Mouse (Mus musculus) c-Kit-negative CD71-positive TER-119-positive erythroid progenitor cells, embryonic 14.5 days (primary cell): ENCODE results near the gene Gm37240.

Experiments
- DNase-seq: peaks from one replicate; pipeline ENCODE4 v3.0.0-alpha.2; 2013; ENCODE audit warnings: low read depth, low spot score

Gm37240 gene

DNA sequence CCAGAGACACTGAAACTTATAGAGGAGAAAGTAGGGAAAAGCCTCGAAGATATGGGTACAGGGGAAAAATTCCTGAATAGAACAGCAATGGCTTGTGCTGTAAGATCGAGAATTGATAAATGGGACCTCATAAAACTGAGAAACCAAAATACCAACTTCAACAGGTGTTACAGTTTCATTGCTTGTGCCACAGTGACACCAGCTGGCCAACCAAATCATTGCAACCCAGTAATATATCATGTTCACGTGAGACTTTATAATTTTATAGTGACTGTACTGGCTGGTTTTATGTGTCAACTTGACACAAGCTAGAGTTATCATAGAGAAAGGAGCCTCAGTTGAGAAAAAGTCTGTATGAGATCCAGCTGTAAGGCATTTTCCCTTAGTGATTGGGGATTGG lies 1344.9 kb downstream of the Gm37240 start:
- DNase-seq, result peak; percentile 36

DNA sequence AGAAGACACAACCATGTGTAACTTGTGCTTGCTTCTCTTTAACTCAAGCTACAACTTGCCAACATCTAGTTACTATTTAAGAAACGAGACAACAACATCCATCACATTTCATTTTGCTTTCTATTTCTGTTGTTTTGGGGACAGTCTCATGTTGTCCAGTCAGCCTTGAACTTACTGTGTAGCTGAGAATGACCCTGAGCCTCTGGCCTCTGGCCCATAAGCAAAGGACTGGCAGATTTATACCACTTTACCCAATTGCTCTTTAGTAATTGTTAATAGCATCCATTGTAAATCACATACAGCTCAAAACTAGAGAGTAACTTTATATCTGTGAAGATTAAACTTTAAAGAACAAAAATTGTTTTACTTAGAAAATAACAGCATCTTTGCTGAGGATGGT lies 1345.4 kb downstream of the Gm37240 start:
- no peak for DNase-seq

- DNase-seq, result no peak
These were observed 1346.7 kb downstream of the Gm37240 start for GRCm38 (mm10) chr3:84540640-84541039.

- DNase-seq, result no peak
These were observed 1350.3 kb downstream of the Gm37240 start for GRCm38 (mm10) chr3:84536987-84537386.

DNA sequence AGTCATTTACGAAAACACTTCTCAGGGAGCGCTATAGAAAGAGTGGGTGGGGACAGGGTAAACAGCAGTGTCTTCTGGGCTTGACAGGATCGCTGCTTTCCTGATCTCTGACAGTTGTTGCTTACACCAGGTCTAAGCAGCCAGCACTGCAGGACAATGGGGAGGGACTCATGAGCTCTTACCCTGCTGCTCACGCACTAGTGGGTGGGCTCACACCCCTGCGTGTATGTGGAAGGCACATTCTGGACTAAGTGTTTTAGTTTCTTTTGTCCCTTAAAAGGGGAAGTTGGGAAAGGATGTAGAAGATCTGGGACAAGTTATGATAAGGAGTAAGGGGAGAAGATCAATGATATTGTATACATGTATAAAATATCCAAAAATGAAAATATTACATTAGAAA lies 1354.1 kb downstream of the Gm37240 start:
- DNase-seq, result no peak

GRCm38 (mm10) chr3:84529021-84529420 lies 1358.3 kb downstream of the Gm37240 start:
- no peak for DNase-seq

GRCm38 (mm10) chr3:84524952-84525351 lies 1362.4 kb downstream of the Gm37240 start:
- no peak for DNase-seq

DNA sequence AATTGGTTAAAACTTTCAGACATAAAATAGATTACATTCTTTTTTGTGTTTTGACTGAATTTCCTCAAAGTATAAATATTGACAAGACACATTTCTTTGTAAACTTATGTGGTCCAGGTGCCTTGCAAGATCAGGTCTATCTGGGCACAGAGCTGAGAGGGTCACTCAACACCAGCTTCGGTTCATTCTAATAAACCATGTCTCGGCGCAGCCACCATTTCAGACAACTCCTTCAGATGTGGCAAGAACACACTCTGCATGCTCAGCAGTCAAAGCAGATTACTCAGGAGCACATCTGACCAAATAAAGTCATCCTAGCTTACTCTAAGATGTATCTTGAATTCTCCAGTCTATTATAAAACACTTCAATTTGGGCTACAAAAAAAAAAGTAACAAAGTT lies 1371.2 kb downstream of the Gm37240 start:
- DNase-seq, result no peak

DNA sequence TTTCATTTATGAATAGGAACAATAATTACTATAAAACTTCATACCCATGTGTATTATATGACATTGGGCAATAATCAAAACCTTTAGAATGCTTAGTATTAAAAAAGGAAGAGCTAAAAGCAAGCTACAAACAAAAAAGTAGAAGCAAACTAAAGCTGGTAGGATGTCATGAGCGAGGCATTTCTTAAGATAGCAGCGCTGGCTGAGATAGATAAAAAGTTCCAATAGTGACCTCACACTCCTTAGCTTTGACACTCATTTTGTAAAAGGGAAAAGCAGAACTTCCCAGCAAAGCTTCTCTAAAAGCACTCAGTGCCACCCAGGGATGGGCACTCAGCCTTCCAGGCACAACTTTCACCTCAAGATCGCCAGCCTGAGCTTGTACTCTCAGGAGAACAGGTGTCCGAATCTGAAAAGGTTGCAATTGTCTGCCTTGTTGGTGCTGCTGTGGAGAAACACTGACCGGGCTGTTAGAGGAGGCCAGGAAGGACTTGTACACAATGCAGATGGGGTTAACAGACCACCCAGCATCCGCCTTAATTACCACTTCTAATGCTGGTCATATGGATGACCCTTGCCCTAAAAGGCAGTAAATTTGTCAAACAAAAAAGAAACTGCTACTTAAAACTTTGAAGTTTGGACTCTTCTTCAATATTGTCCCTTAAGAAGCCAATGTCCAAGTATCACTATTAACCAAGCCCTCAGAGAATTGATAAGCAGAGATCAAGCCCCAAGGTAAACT lies 1374.4 kb downstream of the Gm37240 start:
- no peak for DNase-seq

GRCm38 (mm10) chr3:84505193-84505592 lies 1382.1 kb downstream of the Gm37240 start:
- no peak for DNase-seq

DNA sequence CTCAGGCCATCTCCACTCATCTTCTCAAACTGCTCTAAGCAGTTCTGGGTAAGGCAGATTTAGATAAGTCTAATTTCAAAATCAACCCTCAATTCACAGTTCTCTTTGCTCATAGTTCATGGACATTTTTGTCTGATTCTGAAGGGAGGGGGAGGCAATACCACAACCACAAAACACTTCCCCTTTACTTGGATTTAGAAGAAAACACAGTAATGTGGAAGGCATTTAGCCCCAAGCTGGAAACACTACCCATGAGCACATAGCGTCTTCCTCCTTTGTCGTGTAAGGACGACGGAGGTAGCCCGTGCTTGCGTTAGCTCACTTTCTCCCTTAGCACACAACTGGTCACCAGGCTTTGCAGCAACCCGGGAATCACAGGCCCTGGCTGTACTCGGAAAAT lies 1383.0 kb downstream of the Gm37240 start:
- DNase-seq, result no peak

DNA sequence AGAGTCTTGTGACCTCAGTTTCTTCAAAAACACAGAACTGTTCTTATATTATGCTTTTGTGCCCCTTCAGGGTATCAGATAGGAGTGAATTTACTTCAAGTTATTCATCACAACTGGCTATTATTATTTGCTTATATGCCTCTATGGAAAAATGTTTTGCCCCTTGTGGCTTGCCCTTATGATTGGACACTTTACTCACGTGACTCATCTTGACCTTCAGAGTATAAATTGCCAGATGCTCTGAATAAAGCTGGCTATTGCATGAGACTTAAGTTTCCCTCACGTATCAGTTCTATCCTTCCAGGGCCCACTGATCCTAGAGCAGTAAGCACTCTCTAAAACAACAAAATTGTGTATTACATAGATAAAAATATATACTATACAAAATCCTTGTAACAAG lies 1385.2 kb downstream of the Gm37240 start:
- no peak for DNase-seq

GRCm38 (mm10) chr3:84500491-84500890 lies 1386.8 kb downstream of the Gm37240 start:
- no peak for DNase-seq

GRCm38 (mm10) chr3:84497718-84498117 lies 1389.6 kb downstream of the Gm37240 start:
- DNase-seq, result no peak

DNA sequence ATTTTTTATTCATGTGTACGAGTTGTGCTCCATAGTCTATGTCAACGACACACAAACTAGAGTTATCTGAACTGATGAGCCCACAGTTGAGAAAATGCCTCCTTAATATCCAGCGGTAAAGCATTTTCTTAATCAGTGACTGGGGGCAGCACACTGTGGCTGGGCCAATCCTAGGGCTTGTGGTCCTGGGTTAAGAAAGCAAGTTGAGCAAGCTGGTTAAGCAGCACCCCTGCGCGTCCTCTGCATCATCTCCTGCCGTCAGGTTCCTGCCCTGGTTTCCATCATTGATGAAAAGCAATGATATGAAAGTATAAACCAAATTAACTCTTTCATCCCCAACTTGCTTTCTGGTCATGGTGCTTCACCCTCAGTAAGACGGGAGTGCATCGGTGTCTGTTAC lies 1394.7 kb downstream of the Gm37240 start:
- DNase-seq, result no peak

DNA sequence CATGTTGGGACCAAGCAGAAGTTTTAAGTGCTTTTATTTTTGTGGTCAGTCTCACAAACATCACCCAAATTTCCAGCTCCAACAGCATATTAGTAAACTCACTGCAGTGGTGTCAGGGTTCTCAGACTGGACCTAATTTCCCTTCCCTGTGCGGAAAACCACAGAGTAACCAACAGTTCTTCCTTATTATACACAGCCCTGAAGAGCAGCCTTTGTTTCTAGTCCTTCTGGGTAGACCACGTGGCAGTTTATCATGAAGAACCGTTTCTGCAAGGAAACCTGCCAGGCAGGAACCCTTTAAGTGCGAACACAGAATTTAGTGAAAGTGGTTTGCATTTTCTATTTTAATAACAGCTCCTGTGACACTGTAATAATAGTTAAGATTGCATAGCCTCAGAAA lies 1395.2 kb downstream of the Gm37240 start:
- no peak for DNase-seq

DNA sequence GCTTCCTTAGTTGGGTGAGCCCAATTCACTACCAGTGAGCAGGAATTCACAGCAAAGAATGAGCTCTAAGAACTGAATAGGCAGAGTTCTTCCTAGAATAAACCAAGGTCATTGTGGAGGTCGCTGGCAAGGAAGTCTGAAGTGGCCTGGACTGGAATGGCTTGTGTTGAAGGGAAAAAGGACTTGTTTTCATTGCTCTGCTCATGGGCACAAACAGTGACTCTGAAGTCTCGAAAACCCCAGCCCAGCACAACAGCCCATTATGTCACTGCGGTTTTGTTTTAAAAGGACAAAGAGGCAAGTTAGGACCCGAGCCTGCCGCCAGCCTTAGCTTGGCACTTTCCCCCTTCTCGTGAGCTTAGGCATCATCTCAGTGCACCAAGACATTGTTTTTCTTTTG lies 1398.6 kb downstream of the Gm37240 start:
- no peak for DNase-seq

DNA sequence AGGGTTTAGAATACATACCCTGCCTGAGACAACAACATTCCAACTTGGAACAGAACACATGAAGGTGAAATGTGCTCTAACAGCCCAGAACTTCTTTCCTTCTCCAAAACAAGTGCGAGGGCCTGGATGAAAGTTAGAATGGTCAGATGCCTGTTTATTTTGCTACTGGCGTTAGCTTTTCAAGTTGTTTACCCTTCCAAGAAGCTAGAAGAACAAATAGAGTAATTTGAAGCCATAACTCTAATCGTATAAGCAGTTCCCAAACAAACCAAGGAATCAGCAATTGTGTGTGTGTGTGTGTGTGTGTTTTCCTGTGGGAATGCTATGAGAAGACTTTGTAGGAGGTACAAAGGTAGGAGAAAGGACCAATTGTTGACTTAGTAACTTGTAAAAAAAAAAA lies 1402.4 kb downstream of the Gm37240 start:
- DNase-seq, result no peak

GRCm38 (mm10) chr3:84484333-84484732 lies 1403.0 kb downstream of the Gm37240 start:
- no peak for DNase-seq

DNA sequence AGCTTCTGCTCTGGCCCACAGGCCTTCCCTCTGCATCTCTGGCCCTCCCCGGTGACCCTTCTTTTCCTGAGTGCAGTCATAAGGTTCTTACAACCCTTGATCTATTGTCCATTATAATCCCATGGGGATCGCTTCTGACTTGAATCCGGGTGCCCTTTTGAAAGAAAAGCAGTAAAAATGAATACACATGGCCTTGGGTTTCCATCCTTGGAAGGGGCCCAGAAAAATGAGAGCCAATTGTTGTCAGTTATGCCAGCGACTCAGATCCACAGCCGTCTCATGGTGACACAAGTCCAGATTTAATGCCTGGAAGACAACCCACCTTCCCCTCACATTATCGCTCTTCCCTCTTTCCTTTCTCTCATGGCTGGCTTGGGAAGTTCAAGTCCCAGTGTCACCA lies 1405.2 kb downstream of the Gm37240 start:
- DNase-seq, result no peak

GRCm38 (mm10) chr3:84481104-84481503 lies 1406.2 kb downstream of the Gm37240 start:
- DNase-seq, result no peak

GRCm38 (mm10) chr3:84480006-84480897 lies 1407.1 kb downstream of the Gm37240 start, which contains the start of gene Fhdc1:
Gene Fhdc1 (minus strand): TSS chr3:84480429.
- DNase-seq, result no peak
